Mouse (Mus musculus) spleen, adult 2 months (tissue): Measurements from ENCODE around the gene Rpe. TPM values are rescaled to one million over a fixed set of nuclear protein-coding genes. Genes with fewer than 3 reads are reported as not detected.

Source experiments
- DNase-seq, 2 experiments: peaks; one replicate each; pipeline versions ENCODE4 v3.0.0 to v3.0.0-alpha.2; 2012 to 2021; ENCODE audit warnings: low spot score in 2 of 2, low read depth in 1 of 2
- H3K27ac ChIP-seq: fragments of 200-500 bp; 2 replicates; pipeline ENCODE4 v1.5.1; 2012; ENCODE audit warnings: low read length, inconsistent platforms; ENCODE audit not compliant: insufficient read depth
- H3K27me3 ChIP-seq: fragments of 200-500 bp; 2 replicates; pipeline ENCODE4 v1.6.1; 2012; ENCODE audit warnings: mild to moderate bottlenecking, moderate library complexity, low read length, inconsistent platforms; ENCODE audit not compliant: control insufficient read depth, insufficient read depth
- H3K36me3 ChIP-seq: fragments of 200-500 bp; 2 replicates; pipeline ENCODE4 v1.6.1; 2012; ENCODE audit warnings: mild to moderate bottlenecking, low read length, inconsistent platforms; ENCODE audit not compliant: control insufficient read depth, insufficient read depth
- H3K4me1 ChIP-seq: fragments of 200-500 bp; 2 replicates; pipeline ENCODE4 v1.6.1; 2011; ENCODE audit warnings: inconsistent platforms; ENCODE audit not compliant: control insufficient read depth, insufficient read depth, insufficient read length
- H3K4me3 ChIP-seq: fragments of 200-500 bp; 2 replicates; pipeline ENCODE4 v1.5.1; 2011; ENCODE audit warnings: mild to moderate bottlenecking, inconsistent platforms; ENCODE audit not compliant: insufficient read depth, insufficient read length; ENCODE audit errors: extremely low read depth
- CTCF ChIP-seq: fragments of 200-500 bp; IDR thresholded peaks from 2 replicates; pipeline ENCODE4 v1.5.1; 2011; ENCODE audit warnings: mild to moderate bottlenecking, inconsistent platforms; ENCODE audit not compliant: insufficient read depth, insufficient read length, insufficient replicate concordance; ENCODE audit errors: extremely low read depth
- POLR2A ChIP-seq: fragments of 200-500 bp; IDR thresholded peaks from 2 replicates; pipeline ENCODE4 v1.6.1; 2011; ENCODE audit warnings: low read depth, low read length, inconsistent platforms
- WGBS: fragments of 180-500 bp; shearing (Covaris S2); methylation state at CpG from one replicate; pipeline ENCODE4 v1.1.7; 2018; 5-methylcytosine and 5-hydroxymethylcytosine counted together
- polyA plus RNA-seq: library from polyadenylated mRNA; depleted of rRNA; stranded (reverse); fragments of >200 nt; gene quantifications from 2 replicates; pipeline ENCODE4 v1.2.3, GENCODE M21; 2012; rRNA removed

Gene Rpe
- polyA plus RNA-seq = 7.0 and 10.5 TPM in 2 replicates

DNA sequence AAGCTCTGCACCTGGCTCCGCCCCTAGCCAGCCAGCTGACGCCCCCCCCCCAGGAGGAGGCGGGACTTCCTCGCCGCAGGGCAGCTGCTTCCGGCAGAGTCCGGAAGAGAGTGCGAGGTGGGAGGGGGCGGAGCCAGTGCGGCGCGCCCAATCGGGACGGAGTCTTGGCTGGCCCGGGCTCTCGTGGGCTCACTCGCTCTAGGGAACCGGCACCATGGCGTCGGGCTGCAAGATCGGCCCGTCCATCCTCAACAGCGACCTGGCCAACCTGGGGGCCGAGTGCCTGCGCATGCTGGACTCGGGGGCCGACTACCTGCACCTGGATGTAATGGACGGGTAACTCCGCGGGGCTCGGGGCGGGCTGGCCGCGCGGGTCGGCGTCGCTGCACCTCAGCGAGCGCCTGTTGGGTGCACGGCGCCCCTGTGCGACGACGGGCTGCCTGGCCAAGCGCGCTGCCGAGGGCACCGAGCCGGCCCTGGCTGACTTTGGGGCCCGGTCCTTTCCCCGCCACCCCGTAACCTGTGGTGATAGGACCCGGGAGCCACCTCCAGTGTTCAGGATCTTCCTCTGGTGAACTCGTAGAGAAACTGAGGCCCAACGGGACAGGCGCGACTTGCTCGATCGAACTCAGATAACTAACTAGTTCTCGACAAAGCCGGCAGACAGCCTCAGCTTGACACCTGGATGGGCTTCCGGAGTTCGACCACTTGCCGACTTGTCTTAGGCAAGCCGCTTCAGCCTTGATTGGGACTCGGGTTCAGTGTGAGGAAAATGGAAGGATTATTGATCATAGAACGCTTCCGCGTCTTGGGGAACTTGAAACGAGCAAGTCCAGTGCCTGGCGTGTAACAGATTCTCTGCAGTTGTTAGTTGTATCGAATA lies at the start of gene Rpe:
TSS of gene Rpe (plus strand) at position 139 of the 883 bp plus-strand sequence.
- Histone ChIP-seq H3K27ac (peak within 1 kb of the TSS; percentile 86), H3K27me3 (no peaks in the 10 kb centered on the region), H3K36me3 (no peaks in the 10 kb centered on the region; the same call in 1 of the 2 replicates), H3K4me1 (no peaks in the 10 kb centered on the region; the same call in 1 of the 2 replicates), H3K4me3 (peak within 1 kb of the TSS; percentile 90)
- under 1% methylated on average over 73 of the region's 73 CpGs for WGBS
- DNase-seq = peak; percentile 84 to 91
- TF ChIP-seq POLR2A = peak; percentile 75
- no peak for TF ChIP-seq CTCF

DNA sequence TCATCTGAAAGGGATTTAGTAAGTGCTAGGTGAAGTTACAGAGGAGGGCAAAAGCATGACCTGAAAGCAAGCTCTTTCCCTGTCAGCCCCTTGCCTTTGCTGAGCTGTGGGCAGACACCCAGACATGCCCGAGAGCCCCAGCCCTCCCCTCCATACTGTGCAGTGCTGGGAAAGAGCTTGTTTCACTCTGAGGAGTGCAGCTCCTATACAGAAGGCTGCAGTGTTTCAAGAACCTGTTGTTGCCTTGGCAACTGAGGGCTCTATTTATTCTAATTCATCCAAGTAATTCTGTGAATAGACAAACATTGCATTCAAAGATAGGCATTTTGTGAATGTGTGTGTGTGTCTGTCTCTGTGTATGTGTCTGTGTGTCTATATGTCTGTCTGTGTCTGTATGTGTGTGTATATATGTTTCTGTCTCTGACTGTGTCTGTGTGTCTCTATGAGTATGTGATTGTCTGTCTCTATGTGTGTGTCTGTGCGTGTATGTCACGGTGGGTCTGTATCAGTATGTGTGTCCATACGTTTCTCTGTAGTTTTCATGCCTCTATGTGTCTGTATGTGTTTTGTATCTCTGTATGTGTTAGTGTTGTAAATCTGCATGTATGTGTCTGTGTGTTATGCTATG lies 45.4 kb upstream of the Rpe start:
- no peaks in the 10 kb centered on the region for H3K36me3 ChIP-seq
- 75% methylated on average over 4 of the region's 4 CpGs for WGBS
- H3K27ac ChIP-seq = no peak overlapping the region
- TF ChIP-seq POLR2A (no peak), CTCF (no peak)
- H3K4me3 ChIP-seq = no peak overlapping the region
- H3K27me3 ChIP-seq = no peaks in the 10 kb centered on the region
- DNase-seq = no peak
- no peaks in the 10 kb centered on the region for H3K4me1 ChIP-seq

DNA sequence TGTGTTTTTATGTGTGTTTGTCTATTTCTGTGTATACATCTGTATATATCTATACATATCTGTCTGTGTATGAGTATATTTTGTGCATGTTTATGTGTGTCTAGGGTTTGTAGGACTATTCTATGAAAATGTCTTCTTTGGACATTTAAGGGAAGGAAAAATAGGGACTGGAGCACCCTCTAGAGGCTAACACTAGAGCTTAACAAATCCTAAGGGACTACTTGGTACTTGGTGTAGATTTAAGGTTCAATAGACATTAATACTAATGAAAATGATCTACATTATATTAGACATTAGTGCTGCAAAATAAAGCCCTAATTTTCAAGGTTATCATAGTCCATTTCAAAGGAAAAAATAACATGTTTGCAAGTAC lies 44.9 kb upstream of the Rpe start:
- no peak overlapping the region for H3K4me3 ChIP-seq
- DNase-seq = no peak

DNA sequence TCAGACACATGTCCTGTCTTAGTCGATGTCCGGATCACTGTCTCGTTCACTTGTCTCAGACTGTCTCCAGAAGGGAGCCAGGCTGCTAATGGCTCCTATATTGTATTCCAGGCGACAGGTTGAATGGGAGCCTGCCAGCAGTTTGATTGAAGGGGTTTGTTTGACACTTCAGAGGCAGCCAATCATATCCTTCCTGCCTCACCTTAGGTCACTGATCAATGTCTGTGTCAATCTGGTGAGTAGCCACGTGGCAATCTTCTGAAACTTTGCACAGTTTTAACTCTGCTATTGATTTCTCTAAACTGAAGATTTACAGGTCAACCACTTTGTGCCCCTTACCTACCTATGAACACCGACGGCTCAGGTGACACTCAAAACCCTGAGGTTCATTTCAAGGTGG lies 29.2 kb upstream of the Rpe start:
- Histone ChIP-seq H3K4me1 (no peaks in the 10 kb centered on the region), H3K36me3 (no peaks in the 10 kb centered on the region), H3K4me3 (no peak overlapping the region), H3K27me3 (no peaks in the 10 kb centered on the region), H3K27ac (no peak overlapping the region)
- 85% methylated on average over 7 of the region's 7 CpGs for WGBS
- no peak for DNase-seq
- no peak for TF ChIP-seq CTCF
- TF ChIP-seq POLR2A = no peak

More for the DNA sequence above, 44.9 kb upstream of the Rpe start:
- Histone ChIP-seq H3K36me3 (no peaks in the 10 kb centered on the region), H3K4me1 (no peaks in the 10 kb centered on the region), H3K27ac (no peak overlapping the region), H3K27me3 (no peaks in the 10 kb centered on the region)
- TF ChIP-seq CTCF (no peak), POLR2A (no peak)

DNA sequence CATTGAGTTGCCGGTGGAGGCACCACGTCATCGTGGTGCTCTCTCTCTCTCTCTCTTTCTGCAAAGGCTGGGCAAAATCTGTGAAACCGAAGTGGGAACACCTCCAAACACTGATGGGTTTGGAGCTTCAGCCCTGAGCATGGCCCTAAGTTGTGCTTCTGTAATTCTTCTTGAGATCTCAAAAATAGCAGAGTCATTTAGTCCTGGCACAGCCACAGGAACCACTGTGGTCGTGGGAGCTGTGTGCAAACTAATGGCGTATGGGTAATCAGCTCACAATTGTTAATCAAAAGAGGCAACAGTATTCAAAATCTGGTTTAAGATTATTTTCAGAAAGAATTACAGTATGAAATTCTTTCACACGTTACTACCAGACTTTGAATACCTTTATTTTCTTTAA lies 27.8 kb upstream of the Rpe start:
- H3K4me3 ChIP-seq = no peak overlapping the region
- TF ChIP-seq POLR2A (no peak), CTCF (no peak)
- no peak overlapping the region for H3K27ac ChIP-seq
- 38% methylated on average over 7 of the region's 7 CpGs for WGBS
- DNase-seq = no peak
- no peaks in the 10 kb centered on the region for H3K27me3 ChIP-seq
- no peaks in the 10 kb centered on the region for H3K36me3 ChIP-seq
- H3K4me1 ChIP-seq = no peaks in the 10 kb centered on the region

DNA sequence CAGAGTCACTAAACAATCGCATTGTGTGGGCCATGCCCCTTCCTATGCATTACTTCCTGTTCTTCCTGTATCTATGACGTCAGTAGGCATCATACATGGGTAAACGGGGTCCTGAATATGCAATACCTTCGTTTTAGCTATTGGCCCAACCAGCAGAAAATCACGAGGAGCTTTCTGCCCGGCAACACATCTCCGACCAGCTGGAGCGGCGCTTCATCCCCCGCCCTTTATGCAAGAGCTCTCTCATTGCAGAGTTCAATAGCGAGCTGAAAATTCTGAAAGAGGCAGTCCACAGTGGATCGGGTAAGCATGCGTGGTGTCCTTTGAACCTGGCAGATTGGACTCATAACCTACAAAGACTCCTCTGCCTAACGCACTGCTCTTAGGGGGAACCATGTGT lies 22.7 kb upstream of the Rpe start:
- no peak for DNase-seq
- H3K36me3 ChIP-seq = no peaks in the 10 kb centered on the region
- no peak overlapping the region for H3K27ac ChIP-seq
- no peak overlapping the region for H3K4me3 ChIP-seq
- no peaks in the 10 kb centered on the region for H3K4me1 ChIP-seq
- no peaks in the 10 kb centered on the region for H3K27me3 ChIP-seq
- no peak for TF ChIP-seq CTCF
- no peak for TF ChIP-seq POLR2A
- 80% methylated on average over 14 of the region's 14 CpGs for WGBS

DNA sequence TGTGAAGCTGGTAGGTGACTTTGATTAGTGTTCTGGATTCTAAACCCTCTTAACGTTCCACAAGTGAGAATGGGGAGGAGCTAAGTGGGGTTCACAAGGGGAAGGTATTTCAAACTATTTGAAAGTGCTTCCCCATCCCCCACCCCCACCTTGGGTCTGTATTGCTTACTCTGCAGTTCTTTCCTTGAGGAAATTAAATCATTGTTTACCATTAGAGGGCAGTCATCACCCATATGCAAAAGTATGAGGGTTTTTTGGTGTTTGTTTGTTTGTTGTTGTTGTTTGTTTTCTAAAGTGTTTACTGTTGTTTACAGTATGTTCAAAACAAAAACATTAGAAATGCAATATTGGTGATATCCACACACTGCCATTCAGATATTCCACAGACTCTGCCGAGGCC lies 22.0 kb upstream of the Rpe start:
- Histone ChIP-seq H3K4me1 (no peaks in the 10 kb centered on the region), H3K27me3 (no peaks in the 10 kb centered on the region), H3K27ac (no peak overlapping the region), H3K4me3 (no peak overlapping the region), H3K36me3 (no peaks in the 10 kb centered on the region)
- WGBS = 50% methylated on average over 2 of the region's 2 CpGs
- no peak for TF ChIP-seq POLR2A
- TF ChIP-seq CTCF = no peak
- no peak for DNase-seq
